Mouse (Mus musculus) skeletal muscle tissue, adult 2 months (tissue): ENCODE measurements around the gene Pnkd.

Experiments
- DNase-seq: peaks from one replicate; pipeline ENCODE4 v3.0.0-alpha.2; 2012; ENCODE audit warnings: low read depth, low spot score

Gene Pnkd

GRCm38 (mm10) chr1:74284543-74285160, at the start of gene Pnkd, which contains the start of gene Aamp:
Gene Pnkd, plus strand, starts transcription at chr1:74284930.
Gene Aamp, minus strand, starts transcription at chr1:74284738.
- DNase-seq = peak; percentile 99

GRCm38 (mm10) chr1:74235938-74236589, 48.7 kb upstream of the Pnkd start, which contains the start of gene Arpc2:
Gene Arpc2, plus strand, starts transcription at chr1:74236084.
- peak; percentile 96 for DNase-seq

GRCm38 (mm10) chr1:74236590-74237317, 48.0 kb upstream of the Pnkd start:
- peak; percentile 25 for DNase-seq

GRCm38 (mm10) chr1:74237671-74238070, 47.1 kb upstream of the Pnkd start:
- no peak for DNase-seq

- DNase-seq = no peak
Observed at GRCm38 (mm10) chr1:74238136-74238535, 46.6 kb upstream of the Pnkd start.

- DNase-seq = no peak
Observed at GRCm38 (mm10) chr1:74239162-74239561, 45.6 kb upstream of the Pnkd start.

GRCm38 (mm10) chr1:74239618-74240017, 45.1 kb upstream of the Pnkd start:
- DNase-seq = no peak

GRCm38 (mm10) chr1:74240311-74240710, 44.4 kb upstream of the Pnkd start:
- no peak for DNase-seq

- no peak for DNase-seq
Observed at GRCm38 (mm10) chr1:74240832-74241231, 43.9 kb upstream of the Pnkd start.

GRCm38 (mm10) chr1:74245525-74245924, 39.2 kb upstream of the Pnkd start:
- no peak for DNase-seq

GRCm38 (mm10) chr1:74248799-74249198, 35.9 kb upstream of the Pnkd start:
- DNase-seq = peak; percentile 51

- no peak for DNase-seq
Observed at GRCm38 (mm10) chr1:74249331-74249980, 35.3 kb upstream of the Pnkd start.

GRCm38 (mm10) chr1:74250096-74250495, 34.6 kb upstream of the Pnkd start:
- DNase-seq = no peak

GRCm38 (mm10) chr1:74255704-74256345, 28.9 kb upstream of the Pnkd start:
- DNase-seq = no peak

GRCm38 (mm10) chr1:74256782-74257181, 27.9 kb upstream of the Pnkd start:
- DNase-seq = no peak

- DNase-seq = no peak
Observed at GRCm38 (mm10) chr1:74262510-74262909, 22.2 kb upstream of the Pnkd start.

- no peak for DNase-seq
Observed at GRCm38 (mm10) chr1:74268750-74269149, 16.0 kb upstream of the Pnkd start.

GRCm38 (mm10) chr1:74271659-74272058, 13.1 kb upstream of the Pnkd start:
- no peak for DNase-seq

GRCm38 (mm10) chr1:74275015-74275414, 9.7 kb upstream of the Pnkd start:
- no peak for DNase-seq

- no peak for DNase-seq
Observed at GRCm38 (mm10) chr1:74277041-74277440, 7.7 kb upstream of the Pnkd start.

- no peak for DNase-seq
Observed at GRCm38 (mm10) chr1:74277883-74278537, 6.7 kb upstream of the Pnkd start.
